Mouse (Mus musculus): ENCODE data around the gene 9130230L23Rik. TPM values are rescaled to one million over a fixed set of nuclear protein-coding genes. Genes with fewer than 3 reads are reported as not detected.

The 9130230L23Rik gene
- total RNA-seq, 1 experiment from 2014 or later, result 5.5 TPM

Other genes starting within 250 kb of the 9130230L23Rik start
- 88.0 and 102 TPM in 2 replicates for gene N4bp2, start 240.8 kb downstream of the 9130230L23Rik start, total RNA-seq (2017)
- 148 and 161 TPM in 2 replicates for gene Rhoh, start 143.1 kb downstream of the 9130230L23Rik start, total RNA-seq (2017)
- gene Chrna9, start 69.4 kb downstream of the 9130230L23Rik start, total RNA-seq (2017), result not detected in 2 replicates
- 24.1 and 25.5 TPM in 2 replicates for gene Rbm47, start 168.8 kb upstream of the 9130230L23Rik start, total RNA-seq (2017)

All from neutrophil, adult 5-6 weeks (primary cell).